Mouse (Mus musculus): ENCODE results near the gene Selenbp1. TPM values are rescaled to one million over a fixed set of nuclear protein-coding genes. Genes with fewer than 3 reads are reported as not detected.

Selenbp1 gene
- total RNA-seq (2023), result 1.6 to 4.3 TPM (median 3.3 TPM) in 4 replicates

GRCm38 (mm10) chr3:94932809-94933564 lies at the start of gene Selenbp1:
TSS of gene Selenbp1 (plus strand) at chr3:94933056.

GRCm38 (mm10) chr3:94886316-94887224 lies 46.3 kb upstream of the Selenbp1 start, which contains the start of gene Psmb4:
TSS of gene Psmb4 (minus strand) at chr3:94886961.

GRCm38 (mm10) chr3:94953764-94954616 lies 21.1 kb downstream of the Selenbp1 start, which contains the start of gene Rfx5:
TSS of gene Rfx5 (plus strand) at chr3:94954075.

GRCm38 (mm10) chr3:94974528-94975422 lies 41.9 kb downstream of the Selenbp1 start, which contains the start of gene Pi4kb:
TSS of gene Pi4kb (plus strand) at chr3:94974731.

Other genes with a start within 250 kb of the Selenbp1 start
- gene Selenbp2, start 239.5 kb upstream of the Selenbp1 start, total RNA-seq (2023), result not detected in 4 replicates
- gene Cgn, start 146.6 kb upstream of the Selenbp1 start, total RNA-seq (2023), result 6.6 to 7.5 TPM (median 6.7 TPM) in 4 replicates
- gene Pogz, start 95.5 kb upstream of the Selenbp1 start, total RNA-seq (2023), result 84.1 to 92.2 TPM (median 86.1 TPM) in 4 replicates
- gene Psmb4, start 46.1 kb upstream of the Selenbp1 start, total RNA-seq (2023), result 206 to 234 TPM (median 230 TPM) in 4 replicates
- 109 to 126 TPM (median 115 TPM) in 4 replicates for gene Rfx5, start 21.0 kb downstream of the Selenbp1 start, total RNA-seq (2023)
- 72.1 to 98.3 TPM (median 78.7 TPM) in 4 replicates for gene Pi4kb, start 41.7 kb downstream of the Selenbp1 start, total RNA-seq (2023)
- 48.1 to 60.2 TPM (median 52.1 TPM) in 4 replicates for gene Zfp687, start 82.4 kb downstream of the Selenbp1 start, total RNA-seq (2023)
- gene Psmd4, start 109.6 kb downstream of the Selenbp1 start, total RNA-seq (2023), result 111 to 141 TPM (median 125 TPM) in 4 replicates
- gene Pip5k1a, start 173.9 kb downstream of the Selenbp1 start, total RNA-seq (2023), result 33.8 to 38.5 TPM (median 35.8 TPM) in 4 replicates
- 49.9 to 62.3 TPM (median 55.4 TPM) in 4 replicates for gene Vps72, start 178.0 kb downstream of the Selenbp1 start, total RNA-seq (2023)
- gene Tmod4, start 191.4 kb downstream of the Selenbp1 start, total RNA-seq (2023), result 1.1 to 2.9 TPM (median 2.2 TPM) in 4 replicates
- 62.4 to 85.5 TPM (median 67.5 TPM) in 4 replicates for gene Scnm1, start 201.0 kb downstream of the Selenbp1 start, total RNA-seq (2023)
- gene Lysmd1, start 201.0 kb downstream of the Selenbp1 start, total RNA-seq (2023), result 5.7 to 6.9 TPM (median 6.4 TPM) in 4 replicates
- gene Tnfaip8l2, start 209.3 kb downstream of the Selenbp1 start, total RNA-seq (2023), result 21.7 to 31.8 TPM (median 29.5 TPM) in 4 replicates
- 0.37 to 2.0 TPM (median 1.5 TPM) in 3 of 4 replicates, not detected in the other for gene Sema6c, start 227.4 kb downstream of the Selenbp1 start, total RNA-seq (2023)

Measured in B cell, adult 62 days (primary cell).